Mouse (Mus musculus): ENCODE data around the gene Ccr9. TPM values are rescaled to one million over a fixed set of nuclear protein-coding genes. Genes with fewer than 3 reads are reported as not detected.
"Not testable (repeated sequence)": the region's sequence is repeated elsewhere in the genome, so short reads cannot be mapped to it uniquely, and the experiment has no call there.

Ccr9 gene
- polyA plus RNA-seq, 1 experiment from 2014 or later, result 0.27 TPM

DNA sequence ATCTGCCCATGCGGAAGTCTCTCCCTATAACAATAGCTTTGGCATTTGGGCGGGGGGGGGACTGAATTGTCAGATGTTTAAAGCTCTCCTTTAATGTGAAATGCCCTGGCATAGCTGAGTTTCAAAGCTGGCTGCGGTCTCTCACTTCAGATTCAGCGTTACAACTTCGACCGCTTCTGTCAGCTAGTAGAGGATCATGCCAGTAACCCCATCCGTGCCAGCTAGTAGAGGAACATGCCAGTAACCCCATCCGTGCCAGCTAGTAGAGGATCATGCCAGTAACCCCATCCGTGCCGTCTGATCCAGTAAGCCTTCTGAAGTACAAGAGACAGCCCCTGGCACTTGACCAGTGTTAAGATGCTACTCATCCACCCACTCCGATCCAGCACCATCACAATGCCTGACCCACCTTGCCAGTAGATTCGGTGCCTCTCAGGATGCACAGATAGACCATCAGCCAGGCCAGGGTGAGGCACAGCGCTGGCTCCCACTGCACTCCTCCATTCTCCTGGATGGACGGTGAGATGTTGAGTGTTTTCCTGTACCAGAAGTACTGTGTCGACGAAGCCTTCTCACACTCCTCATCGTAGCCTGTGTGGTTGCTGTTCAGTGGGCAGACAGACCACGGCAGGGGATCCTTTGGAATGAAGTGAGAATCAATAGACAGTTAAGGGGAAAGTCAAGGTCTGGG, 18.1 kb upstream of the Ccr9 start:
- peak; percentile 91 for ATAC-seq (replicated peaks)
- H3K4me2 ChIP-seq (replicated peaks); H3K9me3 ChIP-seq: not testable (repeated sequence)

DNA sequence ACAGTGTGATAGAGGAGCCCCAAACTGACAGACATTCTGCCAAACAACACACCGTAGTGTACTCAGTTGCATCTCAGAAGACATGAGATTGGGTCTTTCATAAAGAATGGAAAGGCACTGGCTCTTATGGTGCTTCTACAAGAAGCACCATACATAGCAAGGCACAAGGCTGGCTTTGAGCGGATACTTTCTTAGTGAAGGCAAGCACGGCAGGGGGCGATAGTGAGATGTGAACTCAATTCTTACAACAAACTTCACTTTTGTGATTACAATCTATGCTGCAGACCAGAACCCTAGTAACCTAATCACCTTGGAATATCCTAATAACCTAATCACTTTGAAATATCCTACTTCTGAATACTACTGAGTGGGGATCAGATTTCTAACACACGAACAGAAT, 12.6 kb upstream of the Ccr9 start:
- 54% methylated on average over 5 of the region's 5 CpGs for WGBS
- ATAC-seq (replicated peaks), result no peak
- no peaks in the 10 kb centered on the region for H3K9me3 ChIP-seq

More for the DNA sequence above, 18.1 kb upstream of the Ccr9 start:
- H3K27ac ChIP-seq (replicated peaks); H3K4me1 ChIP-seq; H3K4me3 ChIP-seq; H3K27me3 ChIP-seq; H3K36me3 ChIP-seq; H3K9ac ChIP-seq (replicated peaks): not testable (repeated sequence)
- WGBS, result 63% methylated on average over 18 of the region's 18 CpGs

DNA sequence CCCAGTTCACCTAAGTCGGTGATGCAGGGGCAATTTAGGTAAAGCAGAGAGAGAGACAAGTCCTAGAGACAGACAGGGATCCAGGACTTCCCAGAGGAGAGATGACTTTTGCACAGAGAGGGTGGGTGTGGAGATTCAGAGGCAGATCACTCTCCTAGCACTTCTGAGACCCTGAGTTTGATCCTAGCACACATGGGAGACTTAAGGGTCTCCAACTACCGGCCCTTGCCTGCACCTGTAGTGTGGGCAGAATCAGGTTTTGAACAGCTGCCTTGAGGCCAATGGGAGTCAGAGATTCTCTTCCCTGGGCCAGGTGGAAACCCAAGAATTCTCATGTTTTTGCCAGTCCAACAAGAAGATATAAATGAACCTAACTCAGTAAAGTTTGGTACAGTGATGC, 959 bp downstream of the Ccr9 start:
- ATAC-seq (replicated peaks), result no peak
- no peak overlapping the region for H3K27ac ChIP-seq (replicated peaks)
- H3K9me3 ChIP-seq, result no peaks in the 10 kb centered on the region
- peaks cover 8% of the 10 kb centered on the region for H3K4me1 ChIP-seq
- H3K4me3 ChIP-seq, result no peak overlapping the region
- H3K9ac ChIP-seq (replicated peaks), result no peak overlapping the region
- H3K27me3 ChIP-seq, result peaks cover 41% of the 10 kb centered on the region
- peak overlapping the region; percentile 79 for H3K4me2 ChIP-seq (replicated peaks)
- no peaks in the 10 kb centered on the region for H3K36me3 ChIP-seq
- WGBS, result 22% methylated on average over 2 of the region's 2 CpGs

More for the DNA sequence above, 12.6 kb upstream of the Ccr9 start:
- no peak overlapping the region for H3K4me3 ChIP-seq
- H3K4me2 ChIP-seq (replicated peaks), result no peak overlapping the region
- no peaks in the 10 kb centered on the region for H3K4me1 ChIP-seq
- H3K27ac ChIP-seq (replicated peaks), result no peak overlapping the region
- no peaks in the 10 kb centered on the region for H3K27me3 ChIP-seq
- no peaks in the 10 kb centered on the region for H3K36me3 ChIP-seq
- H3K9ac ChIP-seq (replicated peaks), result no peak overlapping the region

DNA sequence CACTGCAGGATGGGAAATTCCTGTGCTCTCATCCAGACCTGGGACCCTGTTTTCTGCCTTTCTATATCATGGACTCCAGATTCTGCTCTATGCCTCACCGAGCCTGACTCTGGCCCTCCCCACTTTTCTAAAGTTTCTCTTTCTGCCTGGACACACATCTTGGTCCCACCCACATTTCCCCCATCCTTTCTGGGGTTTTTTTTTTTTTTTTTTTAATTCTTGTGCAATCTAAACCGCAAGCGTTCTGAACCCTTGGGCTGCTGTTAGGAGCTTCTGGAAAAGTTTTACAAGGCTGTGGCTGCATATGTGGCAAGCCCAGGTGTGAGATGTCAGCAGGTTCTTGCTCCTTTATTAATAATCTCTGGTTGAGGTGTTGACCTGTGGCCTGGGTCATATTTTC, 5.5 kb downstream of the Ccr9 start:
- 59% methylated on average over 3 of the region's 3 CpGs for WGBS
- Histone ChIP-seq H3K27ac (replicated peaks) (no peak overlapping the region), H3K4me2 (replicated peaks) (no peak overlapping the region), H3K9ac (replicated peaks) (no peak overlapping the region), H3K27me3 (peaks cover 19% of the 10 kb centered on the region), H3K4me3 (no peak overlapping the region), H3K4me1 (peaks cover 2% of the 10 kb centered on the region), H3K36me3 (no peaks in the 10 kb centered on the region), H3K9me3 (no peaks in the 10 kb centered on the region)
- no peak for ATAC-seq (replicated peaks)

DNA sequence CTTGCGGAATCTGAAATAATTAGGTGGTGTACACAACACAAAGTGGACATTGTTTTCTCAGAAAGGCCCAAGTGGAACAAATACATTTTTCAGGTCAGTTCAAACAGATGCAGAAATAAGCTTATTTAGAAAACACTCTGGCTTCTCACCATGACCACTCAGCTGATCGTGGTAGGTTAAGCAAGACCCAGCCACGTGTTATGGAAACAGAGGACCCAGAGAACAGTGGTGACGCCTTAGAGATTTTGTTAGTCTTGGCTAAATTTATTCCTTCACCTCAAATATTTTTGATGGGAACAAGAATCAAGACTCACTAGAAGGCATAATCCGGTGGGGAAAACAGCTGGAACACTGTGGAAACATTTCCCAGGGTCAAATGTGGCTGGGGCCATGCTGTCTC, 8.0 kb downstream of the Ccr9 start:
- H3K36me3 ChIP-seq, result 0 out of 2 replicates have a peak, but pooled peaks cover 2% of the 10 kb centered on the region
- H3K27me3 ChIP-seq, result 0 out of 2 replicates have a peak, but pooled peaks cover 1% of the 10 kb centered on the region
- ATAC-seq (replicated peaks), result no peak
- H3K9me3 ChIP-seq, result no peaks in the 10 kb centered on the region
- H3K4me2 ChIP-seq (replicated peaks), result no peak overlapping the region
- WGBS, result 66% methylated on average over 5 of the region's 5 CpGs
- no peak overlapping the region for H3K4me3 ChIP-seq
- no peak overlapping the region for H3K9ac ChIP-seq (replicated peaks)
- H3K27ac ChIP-seq (replicated peaks), result no peak overlapping the region
- H3K4me1 ChIP-seq, result no peaks in the 10 kb centered on the region

DNA sequence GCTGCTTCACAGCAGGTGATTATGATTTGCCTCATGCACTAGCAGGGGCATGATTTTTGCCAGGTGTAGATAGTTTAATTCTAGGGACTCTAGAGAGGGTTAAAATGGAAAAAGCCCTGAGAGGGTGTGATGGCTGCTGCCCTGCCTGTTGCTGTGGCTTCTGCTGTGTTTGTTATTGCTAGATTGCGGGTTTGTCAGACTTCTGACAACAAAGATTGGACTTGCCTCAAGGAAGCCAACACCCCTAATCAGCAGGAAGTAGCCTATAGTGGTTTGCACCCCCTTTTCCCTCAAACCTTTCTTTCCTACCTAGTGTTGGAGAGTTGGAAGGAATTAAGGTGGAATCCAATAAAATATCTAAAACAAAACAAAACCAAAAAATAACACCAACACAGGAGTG, 10.0 kb downstream of the Ccr9 start:
- no peak overlapping the region for H3K4me3 ChIP-seq
- no peak overlapping the region for H3K4me2 ChIP-seq (replicated peaks)
- ATAC-seq (replicated peaks), result no peak
- 84% methylated on average over 1 of the region's 1 CpGs for WGBS
- H3K4me1 ChIP-seq, result no peaks in the 10 kb centered on the region
- no peaks in the 10 kb centered on the region for H3K9me3 ChIP-seq
- H3K27me3 ChIP-seq, result no peaks in the 10 kb centered on the region
- H3K9ac ChIP-seq (replicated peaks), result no peak overlapping the region
- H3K27ac ChIP-seq (replicated peaks), result no peak overlapping the region
- peaks cover 15% of the 10 kb centered on the region; the same call in 1 of the 2 replicates for H3K36me3 ChIP-seq

DNA sequence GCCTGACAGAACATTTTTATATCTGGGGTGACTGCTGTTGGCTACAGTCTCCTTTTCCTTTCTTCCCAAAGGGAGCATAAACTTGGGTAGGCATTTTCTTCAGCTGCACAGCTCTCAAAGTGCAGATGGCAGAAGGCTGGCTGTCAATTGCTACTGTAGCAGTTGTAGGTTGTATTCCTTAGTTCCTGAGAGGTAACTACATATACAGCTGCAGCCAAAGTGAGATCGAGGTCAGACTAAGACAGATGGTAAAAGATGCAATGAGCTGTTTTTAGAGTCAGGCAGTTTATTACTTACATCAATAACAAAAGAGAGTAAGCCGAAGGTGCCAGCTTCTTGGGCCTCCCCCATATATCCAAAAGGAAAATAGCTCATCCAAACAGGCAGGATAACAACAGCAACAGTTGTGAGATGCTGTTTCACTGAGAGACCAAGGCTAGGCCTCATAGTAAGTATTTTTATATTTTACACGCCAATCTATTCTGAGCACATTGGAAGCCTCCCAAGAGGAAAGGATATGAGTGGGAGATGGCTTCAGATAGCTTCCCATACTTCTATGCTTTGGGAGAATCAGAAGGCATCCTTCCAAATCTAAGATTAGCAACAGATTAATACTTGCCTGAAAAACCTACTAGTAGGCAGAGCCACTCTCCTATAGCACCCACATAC, 17.5 kb downstream of the Ccr9 start:
- H3K4me1 ChIP-seq, result no peaks in the 10 kb centered on the region
- no peak overlapping the region for H3K4me3 ChIP-seq
- peaks cover 36% of the 10 kb centered on the region for H3K36me3 ChIP-seq
- no peaks in the 10 kb centered on the region for H3K27me3 ChIP-seq
- no peak for ATAC-seq (replicated peaks)
- no peak overlapping the region for H3K9ac ChIP-seq (replicated peaks)
- 85% methylated on average over 3 of the region's 3 CpGs for WGBS
- H3K27ac ChIP-seq (replicated peaks), result no peak overlapping the region
- H3K4me2 ChIP-seq (replicated peaks), result no peak overlapping the region
- no peaks in the 10 kb centered on the region for H3K9me3 ChIP-seq

DNA sequence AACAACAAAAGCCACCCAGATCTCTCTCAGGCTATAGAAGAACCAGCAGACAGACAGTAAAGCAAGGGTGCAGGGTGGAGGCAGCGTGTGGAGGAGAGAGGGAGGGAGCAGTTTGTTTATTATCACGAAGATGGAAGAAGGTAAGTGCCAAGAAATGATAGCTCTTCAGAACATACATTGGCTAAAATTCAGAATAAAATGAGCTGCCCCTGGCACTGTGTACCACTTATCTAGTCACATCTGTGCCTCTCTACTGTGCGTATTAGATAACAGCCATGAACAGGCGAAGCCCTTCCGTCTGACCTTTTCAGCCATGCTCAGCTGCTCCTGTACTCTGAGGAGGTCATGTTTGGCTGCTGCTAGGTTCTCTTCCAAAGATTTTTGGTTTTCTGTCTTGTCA, 23.6 kb downstream of the Ccr9 start:
- H3K9me3 ChIP-seq, result no peaks in the 10 kb centered on the region
- no peak for ATAC-seq (replicated peaks)
- H3K9ac ChIP-seq (replicated peaks), result no peak overlapping the region
- H3K4me3 ChIP-seq, result no peak overlapping the region
- H3K27ac ChIP-seq (replicated peaks), result no peak overlapping the region
- WGBS, result 74% methylated on average over 5 of the region's 5 CpGs
- H3K4me2 ChIP-seq (replicated peaks), result no peak overlapping the region
- no peaks in the 10 kb centered on the region for H3K4me1 ChIP-seq
- peaks cover 36% of the 10 kb centered on the region for H3K36me3 ChIP-seq
- H3K27me3 ChIP-seq, result no peaks in the 10 kb centered on the region

DNA sequence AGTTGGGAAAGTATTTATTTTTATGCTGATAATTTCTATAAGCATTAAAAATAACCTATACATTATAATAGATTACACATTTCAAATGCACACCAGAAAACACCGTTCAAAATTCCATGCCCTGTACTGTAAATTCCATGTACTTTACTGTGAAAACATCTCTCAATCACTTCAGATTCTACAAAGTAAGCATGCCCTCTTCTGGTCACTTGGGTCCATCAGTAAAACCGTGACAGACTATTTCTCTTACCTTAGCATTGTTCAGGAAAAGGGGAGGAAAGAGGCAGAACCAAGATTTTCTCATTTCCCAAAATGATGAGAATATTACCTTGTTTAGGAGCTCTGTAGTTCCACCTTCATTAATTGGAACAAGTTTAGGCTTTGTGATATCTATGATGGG, 31.0 kb downstream of the Ccr9 start:
- Histone ChIP-seq H3K4me1 (no peaks in the 10 kb centered on the region), H3K9me3 (no peaks in the 10 kb centered on the region), H3K4me3 (no peak overlapping the region), H3K27ac (replicated peaks) (no peak overlapping the region), H3K36me3 (peaks cover 49% of the 10 kb centered on the region), H3K4me2 (replicated peaks) (no peak overlapping the region), H3K27me3 (no peaks in the 10 kb centered on the region), H3K9ac (replicated peaks) (no peak overlapping the region)
- WGBS, result 45% methylated on average over 2 of the region's 2 CpGs
- ATAC-seq (replicated peaks), result no peak

DNA sequence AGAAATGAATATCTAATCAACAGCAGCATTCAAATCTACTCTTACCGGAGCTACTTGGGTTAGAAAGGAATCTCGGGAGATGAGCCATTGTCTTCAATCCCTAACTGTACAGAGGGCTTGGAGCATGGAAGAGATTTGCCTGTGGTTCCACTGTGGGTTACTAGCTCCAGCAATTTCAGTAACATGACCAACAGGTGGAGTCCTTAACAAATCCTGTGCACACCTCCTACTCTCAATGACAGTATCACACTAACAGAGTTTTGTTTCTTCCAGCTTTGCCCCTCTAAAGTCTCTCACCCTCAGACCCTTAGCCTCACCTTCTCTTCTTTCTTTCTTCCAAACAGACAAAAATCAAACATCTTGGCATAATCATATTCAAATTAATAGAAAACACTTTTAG, 34.9 kb downstream of the Ccr9 start:
- H3K9ac ChIP-seq (replicated peaks), result no peak overlapping the region
- ATAC-seq (replicated peaks), result no peak
- H3K4me3 ChIP-seq, result no peak overlapping the region
- H3K27me3 ChIP-seq, result no peaks in the 10 kb centered on the region
- H3K4me2 ChIP-seq (replicated peaks), result no peak overlapping the region
- peaks cover 31% of the 10 kb centered on the region for H3K36me3 ChIP-seq
- H3K4me1 ChIP-seq, result peaks cover 14% of the 10 kb centered on the region
- H3K9me3 ChIP-seq, result no peaks in the 10 kb centered on the region
- WGBS, result 84% methylated on average over 2 of the region's 2 CpGs
- H3K27ac ChIP-seq (replicated peaks), result no peak overlapping the region

DNA sequence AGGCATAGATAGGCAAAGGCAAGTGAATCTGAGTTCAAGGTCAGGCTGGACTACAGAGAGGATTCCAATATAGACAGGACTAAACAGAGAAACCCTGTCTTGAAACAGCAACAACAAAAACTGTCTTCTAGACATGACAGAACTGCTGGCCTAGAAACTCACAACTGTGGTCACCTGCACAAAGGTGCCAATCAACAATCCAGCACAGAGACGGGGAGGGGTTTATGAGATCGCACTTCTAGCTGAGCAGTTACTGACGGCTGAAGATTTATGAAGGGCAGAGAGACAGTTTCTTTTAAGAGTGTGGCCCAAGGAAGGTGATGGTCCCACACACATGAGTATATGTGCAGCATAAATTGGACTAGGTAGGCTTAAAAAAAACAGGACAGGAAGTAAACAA, 38.1 kb downstream of the Ccr9 start:
- H3K36me3 ChIP-seq, result peaks cover 8% of the 10 kb centered on the region
- 76% methylated on average over 3 of the region's 3 CpGs for WGBS
- 0 out of 2 replicates have a peak overlapping the region, but pooled peaks have one; percentile 15 for H3K9ac ChIP-seq (replicated peaks)
- H3K27me3 ChIP-seq, result no peaks in the 10 kb centered on the region
- H3K4me3 ChIP-seq, result no peak overlapping the region
- peaks cover 15% of the 10 kb centered on the region for H3K4me1 ChIP-seq
- no peak for ATAC-seq (replicated peaks)
- no peaks in the 10 kb centered on the region for H3K9me3 ChIP-seq
- H3K4me2 ChIP-seq (replicated peaks), result peak overlapping the region; percentile 59; the same call in 1 of the 2 replicates
- H3K27ac ChIP-seq (replicated peaks), result no peak overlapping the region

DNA sequence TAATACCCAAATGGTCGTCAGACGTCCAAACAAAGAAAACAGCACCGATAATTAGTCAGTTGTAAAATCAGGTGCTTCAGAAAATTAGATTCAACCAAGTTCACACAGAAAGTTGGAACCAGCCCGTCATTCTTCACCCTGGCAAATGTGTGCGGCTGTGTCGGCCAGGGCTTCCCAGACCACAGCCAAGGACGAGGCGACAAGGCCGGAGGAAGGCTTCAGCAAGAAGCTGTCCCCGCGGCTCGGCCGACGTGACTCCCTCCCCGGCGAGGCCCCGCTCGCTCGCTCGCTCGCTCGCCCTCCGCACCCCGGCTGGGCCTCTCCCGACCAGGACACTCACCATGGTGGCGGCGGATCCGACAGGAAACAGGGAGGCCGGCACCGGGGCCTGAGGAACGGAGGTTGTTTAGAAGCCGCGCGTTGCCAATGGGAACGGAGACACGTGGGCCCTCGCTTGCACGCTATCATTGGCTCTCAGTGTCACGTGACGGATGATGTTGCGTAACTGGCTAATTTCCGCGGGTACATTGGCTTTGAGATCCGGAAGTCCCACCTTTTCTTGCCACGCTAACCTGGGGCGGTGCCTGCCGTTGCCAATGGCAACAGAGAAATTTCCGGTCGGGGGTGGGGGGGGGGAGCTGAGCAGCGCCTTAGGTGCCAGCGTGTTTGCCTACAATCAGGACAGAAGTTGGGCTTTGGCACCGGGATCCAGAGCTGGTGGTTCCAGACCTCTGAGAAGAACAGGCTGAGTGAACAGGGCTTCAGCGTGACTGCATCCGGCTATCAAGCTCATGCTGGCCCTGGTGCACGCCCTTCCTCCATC, 39.2 kb downstream of the Ccr9 start, which contains the start of gene Lztfl1:
Lztfl1 (minus strand) TSS at position 512 of the 823 bp plus-strand sequence.
- Histone ChIP-seq H3K9me3 (no peaks in the 10 kb centered on the region), H3K9ac (replicated peaks) (peak within 1 kb of the TSS; percentile 63), H3K4me3 (peak within 1 kb of the TSS; percentile 80), H3K36me3 (no peaks in the 10 kb centered on the region; the same call in 1 of the 2 replicates), H3K4me2 (replicated peaks) (peak within 1 kb of the TSS; percentile 59), H3K27ac (replicated peaks) (peak within 1 kb of the TSS; percentile 73), H3K27me3 (no peaks in the 10 kb centered on the region), H3K4me1 (peaks cover 15% of the 10 kb centered on the region)
- WGBS, result under 1% methylated on average over 55 of the region's 55 CpGs
- ATAC-seq (replicated peaks), result peak; percentile 99
